Mouse (Mus musculus): ENCODE measurements around the gene Mcmbp.
"Not testable (repeated sequence)": the region's sequence is repeated elsewhere in the genome, so short reads cannot be mapped to it uniquely, and the experiment has no call there.

Gene Mcmbp

DNA sequence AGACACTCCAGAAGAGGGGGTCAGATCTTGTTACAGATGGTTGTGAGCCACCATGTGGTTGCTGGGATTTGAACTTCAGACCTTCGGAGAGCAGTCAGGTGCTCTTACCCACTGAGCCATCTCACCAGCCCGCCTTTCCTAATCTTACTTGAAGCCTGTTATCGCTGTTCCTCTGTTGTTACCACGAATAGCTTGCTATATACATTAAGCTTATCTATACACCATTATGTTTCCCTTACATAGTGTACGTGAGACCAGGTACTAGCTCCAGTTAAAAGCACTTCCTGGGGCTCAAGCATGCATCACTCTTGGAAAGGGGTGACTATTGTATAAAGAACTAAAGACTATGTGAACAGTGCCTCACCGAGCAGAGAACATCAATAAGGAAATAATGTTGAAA, 40.3 kb downstream of the Mcmbp start:
- not testable (repeated sequence) for DNase-seq

DNA sequence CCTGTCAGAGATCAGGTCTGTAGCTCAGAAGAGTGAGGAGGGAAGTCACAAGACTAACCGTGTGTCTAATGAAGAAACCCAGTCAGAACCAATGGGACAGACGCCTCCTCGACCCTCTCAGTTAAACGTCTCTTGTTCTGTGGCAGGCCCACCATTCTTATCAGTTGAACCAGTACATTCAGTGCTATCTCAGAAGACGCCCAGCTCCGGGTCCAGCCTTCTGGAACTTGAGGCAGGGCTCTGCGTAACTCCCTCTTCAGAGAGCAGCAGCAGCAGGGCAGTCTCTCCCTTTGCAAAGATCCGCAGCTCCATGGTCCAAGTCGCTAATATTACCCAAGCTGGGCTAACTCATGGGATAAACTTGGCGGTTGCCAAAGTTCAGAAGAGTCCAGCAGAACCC, 45.4 kb downstream of the Mcmbp start:
- no peak for DNase-seq

DNA sequence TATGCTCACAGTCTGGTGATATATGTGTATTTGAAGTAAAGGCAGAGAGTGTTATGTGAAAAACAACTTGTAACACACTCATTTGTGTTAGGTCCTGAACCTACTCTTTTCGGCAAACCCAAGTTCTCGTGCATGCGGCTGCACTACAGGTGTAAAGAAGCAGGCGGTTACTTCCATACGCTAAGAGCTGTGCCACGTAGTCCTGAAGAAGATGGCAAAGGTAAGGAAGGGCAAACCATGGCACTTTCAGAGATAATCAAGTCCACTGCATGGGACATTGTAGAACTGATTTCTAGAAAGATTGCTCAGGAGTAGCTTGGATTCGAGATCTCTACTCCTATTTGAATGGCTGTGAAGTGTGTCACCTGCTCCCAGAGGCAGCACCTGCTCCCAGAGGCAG, 48.1 kb downstream of the Mcmbp start:
- no peak for DNase-seq

DNA sequence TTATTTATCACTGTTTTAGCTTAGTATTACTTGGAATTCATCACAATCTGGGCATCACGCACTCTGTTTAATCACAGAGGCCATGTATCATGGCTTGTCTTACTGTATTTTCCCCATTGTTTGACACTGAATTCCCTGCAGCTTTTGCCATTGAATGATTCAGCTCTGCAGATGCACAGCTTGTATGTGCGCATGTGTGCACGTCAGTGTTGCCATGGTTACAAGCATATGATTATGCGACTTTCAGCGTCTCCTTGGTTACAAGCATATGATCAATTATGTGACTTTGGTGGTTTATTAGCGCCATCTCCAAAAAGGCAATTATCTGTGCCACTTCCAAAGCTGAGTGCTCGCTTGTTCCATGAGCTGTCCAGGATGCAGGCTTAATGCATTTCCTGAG, 49.5 kb downstream of the Mcmbp start:
- DNase-seq, result peak; percentile 68

DNA sequence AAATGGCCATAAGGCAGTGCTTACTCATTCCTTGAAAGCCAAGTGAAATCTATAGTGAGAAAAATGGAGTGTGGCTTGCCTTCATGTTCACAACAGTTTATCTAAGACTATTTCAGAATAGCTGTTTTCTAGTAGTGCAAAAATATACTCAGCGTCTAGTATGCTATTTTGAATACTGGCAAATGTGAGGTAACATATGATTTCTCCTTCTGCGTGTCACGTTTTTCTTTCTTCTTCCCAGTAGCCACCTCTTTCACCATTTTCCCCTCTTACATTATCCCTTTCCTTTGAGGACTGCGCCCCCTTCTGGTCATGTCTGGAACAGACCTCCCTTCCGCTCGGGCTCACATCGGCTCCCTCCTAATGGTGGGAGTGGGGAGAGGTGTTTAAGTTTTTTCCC, 50.2 kb downstream of the Mcmbp start:
- peak; percentile 96 for DNase-seq

DNA sequence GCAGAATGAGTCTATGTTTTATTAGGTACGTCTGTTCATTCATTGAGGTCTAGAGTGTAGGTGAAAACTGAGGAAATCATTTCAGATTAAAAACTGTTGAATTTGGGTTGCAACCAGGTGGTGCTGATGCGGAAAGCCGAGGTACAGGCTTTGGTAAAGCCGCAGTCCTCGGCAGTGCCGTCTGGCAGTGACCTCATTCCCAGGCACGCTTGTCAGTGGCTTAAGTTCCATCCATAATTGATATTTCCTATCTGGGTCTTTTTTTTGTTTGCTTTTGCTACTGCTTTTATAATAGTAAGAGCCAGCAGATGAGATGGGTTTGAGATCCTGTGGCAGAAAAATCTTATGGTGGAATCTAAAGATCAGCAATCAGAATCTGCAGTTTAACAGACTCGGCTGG, 50.9 kb downstream of the Mcmbp start:
- DNase-seq, result peak; percentile 60

DNA sequence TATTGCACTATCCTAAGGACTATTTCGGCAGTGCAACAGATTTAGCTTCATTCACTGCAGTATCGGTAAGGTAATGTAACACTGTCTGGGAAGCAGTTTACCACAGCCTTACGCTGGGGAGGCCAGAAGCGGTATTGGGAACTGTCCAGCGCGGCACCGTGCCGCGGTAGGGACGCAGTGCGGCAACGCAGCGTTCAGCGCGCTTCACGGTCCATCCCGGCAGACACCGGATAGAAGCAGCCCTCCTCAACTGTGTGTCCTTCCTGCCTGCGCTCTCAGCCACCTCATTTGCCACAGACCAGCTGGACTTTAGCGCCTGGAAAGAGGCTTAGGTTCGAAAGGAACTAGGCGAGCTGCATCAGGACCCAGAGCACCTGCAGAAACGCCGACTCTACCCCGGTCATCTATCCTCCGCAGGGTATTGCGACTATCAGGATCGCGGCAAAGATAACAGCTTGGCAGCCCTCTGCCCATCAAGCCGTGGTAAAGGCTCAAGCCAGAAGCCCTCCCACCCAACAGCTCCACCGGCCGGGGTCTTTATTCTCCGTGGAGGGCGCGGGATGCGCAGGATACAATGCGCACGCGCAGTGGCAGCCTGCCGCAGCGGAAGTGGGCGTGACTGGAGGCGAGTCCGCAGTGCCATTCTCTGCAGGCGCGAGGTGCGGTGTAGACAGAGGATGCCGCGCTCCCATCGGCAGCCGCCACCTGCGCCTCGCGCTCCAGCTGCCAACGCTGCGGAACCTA, 52.3 kb downstream of the Mcmbp start:
- DNase-seq, result peak; percentile 90

DNA sequence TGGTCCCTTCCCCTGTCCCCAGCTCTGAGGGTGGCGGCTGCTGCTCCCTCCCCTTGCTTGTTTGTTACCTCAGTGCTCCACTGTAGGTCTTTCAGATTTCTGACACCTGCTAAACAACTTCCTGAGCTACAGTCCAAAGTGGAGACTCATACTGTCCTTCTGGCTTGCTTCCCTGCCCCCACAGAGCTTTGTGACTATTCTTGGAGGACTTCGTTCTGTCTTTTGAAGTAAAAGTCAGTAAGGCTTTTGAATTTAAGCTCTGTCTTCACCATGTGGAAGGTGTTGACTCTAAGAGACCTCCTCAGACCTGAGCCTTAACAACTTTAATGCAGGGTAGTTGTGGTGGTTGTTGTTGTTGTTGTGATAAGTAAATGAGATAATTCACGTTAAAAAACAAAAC, 61.7 kb downstream of the Mcmbp start:
- DNase-seq, result no peak

DNA sequence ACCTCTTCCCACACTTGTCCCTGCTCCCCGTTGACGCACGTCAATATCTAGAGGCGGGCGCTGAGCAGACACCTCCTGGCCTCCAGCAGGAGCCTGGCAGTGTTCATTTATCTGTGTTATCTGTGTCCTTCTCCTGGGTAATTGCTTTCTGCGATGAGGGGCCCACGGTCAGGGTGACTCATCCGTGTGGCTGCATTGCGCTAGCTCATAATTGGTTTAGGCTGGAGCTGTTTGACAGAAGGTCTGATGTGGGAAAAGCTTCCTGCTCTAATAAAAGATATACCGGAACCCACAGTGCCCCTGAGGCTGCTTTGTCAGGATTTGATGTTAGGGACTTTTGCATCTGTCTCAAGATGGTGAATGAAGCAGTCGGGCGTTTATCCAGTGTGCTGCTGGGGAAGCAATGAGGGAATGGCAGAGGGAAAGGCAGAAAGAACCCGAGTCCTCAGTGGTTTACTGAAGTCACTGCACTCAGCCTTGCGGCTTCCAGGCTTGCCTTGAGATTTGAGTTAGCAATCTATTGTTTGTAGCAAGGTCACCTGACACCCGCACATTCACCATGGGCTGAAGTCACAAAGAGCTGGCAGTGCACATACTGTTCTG, 67.8 kb downstream of the Mcmbp start:
- peak; percentile 82 for DNase-seq

DNA sequence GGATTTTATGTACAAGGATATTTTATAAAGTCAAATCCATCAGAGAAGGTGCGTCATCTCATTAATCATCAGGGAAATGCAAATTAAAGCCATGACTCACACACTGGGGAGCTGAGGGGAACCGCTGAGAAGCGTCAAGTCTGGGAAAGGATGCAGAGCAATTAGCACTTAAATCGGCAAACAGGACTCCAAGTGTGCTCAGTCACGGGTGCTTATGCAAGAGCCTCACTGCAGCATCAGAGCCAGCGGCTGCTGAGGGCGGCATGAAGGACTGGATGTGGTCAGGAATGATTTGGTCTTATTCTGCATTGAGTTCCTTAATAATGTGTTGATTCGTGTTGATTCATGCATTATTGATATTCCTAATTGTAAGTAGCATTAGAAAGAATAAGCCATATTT, 68.3 kb downstream of the Mcmbp start:
- DNase-seq, result peak; percentile 83

DNA sequence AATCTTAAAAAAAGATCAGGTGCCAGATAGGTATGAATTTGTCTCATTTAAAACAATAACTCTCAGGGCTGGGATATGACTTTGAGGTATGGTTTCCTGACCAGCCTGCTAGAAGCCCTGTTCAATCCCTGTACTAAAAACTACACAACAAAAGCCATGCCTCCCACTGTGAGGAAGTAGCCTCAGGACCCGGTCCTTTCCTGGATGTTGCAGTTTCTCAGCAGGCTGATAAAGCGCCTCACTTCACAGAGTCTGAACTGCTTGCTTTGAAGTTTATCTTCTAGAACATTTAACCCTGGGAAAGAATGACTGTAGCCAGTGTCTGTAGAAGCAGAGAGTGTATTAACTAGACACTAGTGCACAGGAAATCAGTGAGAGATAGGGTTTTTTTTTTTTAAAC, 71.5 kb downstream of the Mcmbp start:
- DNase-seq, result no peak

DNA sequence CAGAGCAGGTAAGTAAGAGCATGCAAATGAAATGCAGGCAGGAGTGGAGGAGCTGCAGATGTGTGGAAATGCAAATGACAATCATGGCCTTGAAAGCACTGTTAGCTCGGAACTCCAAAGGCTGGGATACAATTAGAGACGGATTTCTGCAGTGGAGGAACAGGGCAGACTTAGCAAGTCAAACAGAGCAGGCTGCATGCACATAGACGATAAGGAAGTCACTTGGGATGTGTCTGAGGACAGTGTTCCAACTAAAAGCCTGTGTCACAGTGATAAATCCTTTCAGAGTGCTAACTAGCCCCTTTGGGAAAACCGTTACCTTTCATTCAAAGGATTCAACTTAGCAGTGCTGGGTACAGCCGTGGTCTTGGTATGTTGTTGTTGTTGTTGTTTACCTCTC, 72.5 kb downstream of the Mcmbp start:
- DNase-seq, result no peak

DNA sequence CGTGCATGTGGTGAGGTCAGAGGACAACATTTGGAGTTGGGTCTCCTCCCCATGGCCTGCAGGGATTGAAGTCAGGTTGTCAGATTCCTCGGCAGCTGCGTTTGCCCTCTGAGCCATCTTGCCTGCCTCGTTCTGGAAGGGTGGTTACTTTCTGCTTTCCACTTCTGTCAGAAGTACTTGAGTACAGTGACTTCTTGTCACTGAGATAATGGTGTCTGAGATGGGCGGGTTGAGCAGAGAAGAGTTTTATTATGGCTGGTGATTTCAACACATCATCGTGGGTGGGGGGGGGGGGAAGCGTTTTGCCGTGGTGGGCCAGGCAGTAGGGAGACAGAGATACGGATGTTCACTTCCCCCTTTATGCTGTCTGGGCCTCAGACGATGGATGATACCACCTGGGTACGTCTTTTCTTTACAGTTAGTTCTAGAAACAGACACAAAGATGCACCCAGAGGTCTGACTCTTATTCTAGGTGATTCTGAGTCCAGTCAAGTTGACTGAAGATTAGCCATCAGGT, 75.4 kb downstream of the Mcmbp start:
- DNase-seq, result no peak

DNA sequence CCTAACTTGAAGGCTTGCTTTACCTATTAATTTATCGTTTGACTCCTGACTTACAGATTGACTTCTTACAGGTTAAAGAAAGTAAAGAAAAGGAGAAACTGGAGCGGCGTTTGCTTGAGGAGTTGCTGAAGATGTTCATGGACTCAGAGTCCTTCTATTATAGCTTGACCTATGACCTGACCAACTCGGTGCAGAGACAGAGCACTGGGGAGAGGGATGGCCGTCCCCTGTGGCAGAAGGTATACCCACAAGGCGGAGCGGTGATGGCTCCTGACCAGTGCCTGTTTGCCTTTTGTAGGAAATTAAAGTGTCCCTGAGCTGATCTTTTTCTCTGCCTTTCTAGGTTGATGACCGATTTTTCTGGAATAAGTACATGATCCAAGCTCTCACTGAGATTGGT, 76.4 kb downstream of the Mcmbp start:
- no peak for DNase-seq

DNA sequence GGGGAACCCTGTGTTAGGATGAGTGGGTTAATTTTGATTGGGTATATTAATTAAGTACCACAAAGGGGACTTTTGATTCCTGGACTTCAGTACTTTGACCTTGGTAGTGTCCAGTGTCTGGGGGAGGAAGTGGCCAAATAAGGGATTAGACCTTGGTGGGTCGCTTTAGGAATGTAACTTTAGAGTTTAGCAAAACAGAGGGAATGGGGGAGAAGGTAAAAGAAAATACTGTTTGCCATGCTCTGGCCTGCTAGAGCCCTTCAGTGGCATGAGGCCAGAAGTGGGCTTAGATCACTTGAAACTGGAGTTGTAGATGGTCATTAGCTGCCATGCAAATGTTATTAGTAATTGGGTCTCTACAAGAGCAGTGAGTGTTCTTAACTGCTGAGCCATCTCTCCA, 83.3 kb downstream of the Mcmbp start:
- DNase-seq, result no peak

All from cerebellum, adult 9-10 months (tissue).